Mouse (Mus musculus): ENCODE measurements around the gene D930007J09Rik.

DNA sequence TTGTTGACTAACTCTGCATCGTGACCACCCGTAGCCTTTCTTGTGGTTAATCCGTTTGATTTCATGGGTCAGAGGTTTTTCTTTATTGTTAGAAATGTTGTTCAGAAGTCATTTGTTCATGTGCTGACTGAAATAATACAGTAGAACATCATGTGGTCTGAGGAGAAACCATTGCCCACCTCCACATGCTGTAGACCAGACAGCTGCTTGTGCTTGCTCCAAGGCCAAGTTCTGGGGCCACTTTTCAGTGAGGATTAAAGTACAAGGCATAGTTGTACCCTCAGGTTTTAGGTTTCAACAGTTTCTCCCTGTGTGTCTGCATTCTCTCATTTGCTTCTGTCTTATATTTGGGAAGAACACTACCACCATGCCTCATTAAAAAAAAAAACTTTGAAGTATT, 5.0 kb upstream of the D930007J09Rik start:
- no peak for TF ChIP-seq CTCF (conservative IDR thresholded peaks at IDR 0.05; ENCODE audit: low read length)
- no peak for TF ChIP-seq POU5F1 (IDR thresholded peaks at IDR 0.05; ENCODE audit: borderline replicate concordance, low read length)
